Mouse (Mus musculus): ENCODE measurements around the gene Rfx3. TPM values are rescaled to one million over a fixed set of nuclear protein-coding genes. Genes with fewer than 3 reads are reported as not detected.

The Rfx3 gene
- polyA plus RNA-seq, 1 experiment from 2014 or later = 16.4 TPM

GRCm38 (mm10) chr19:27828316-27828715, 182.7 kb downstream of the Rfx3 start:
- ATAC-seq (ENCODE audit: low FRiP score, low TSS enrichment) = no peak
- 79% methylated on average over 1 of the region's 1 CpGs for whole genome bisulfite sequencing
- H3K4me2 ChIP-seq (replicated peaks; ENCODE audit: low read depth, low read length) = no peak overlapping the region

GRCm38 (mm10) chr19:27817661-27818060, 193.3 kb downstream of the Rfx3 start:
- no peak overlapping the region for H3K4me2 ChIP-seq (replicated peaks; ENCODE audit: low read depth, low read length)
- peaks cover 6% of the 10 kb centered on the region; the same call in 1 of the 2 replicates for H3K36me3 ChIP-seq (ENCODE audit: control insufficient read depth, insufficient read depth, low read length)
- no peak overlapping the region for H3K4me3 ChIP-seq (ENCODE audit: low read length)
- H3K9ac ChIP-seq (ENCODE audit: low read depth, low read length) = no peak overlapping the region
- ATAC-seq (ENCODE audit: low FRiP score, low TSS enrichment) = no peak
- H3K27me3 ChIP-seq (ENCODE audit: control insufficient read depth, insufficient read depth, low read length) = no peaks in the 10 kb centered on the region
- no peaks in the 10 kb centered on the region for H3K9me3 ChIP-seq (ENCODE audit: control insufficient read depth, low read length)
- no peaks in the 10 kb centered on the region for H3K4me1 ChIP-seq (ENCODE audit: control insufficient read depth, insufficient read depth, low read length)
- H3K27ac ChIP-seq (ENCODE audit: low read depth, low read length) = no peak overlapping the region

More at GRCm38 (mm10) chr19:27828316-27828715, 182.7 kb downstream of the Rfx3 start:
- no peak overlapping the region for H3K9ac ChIP-seq (ENCODE audit: low read depth, low read length)
- H3K9me3 ChIP-seq (ENCODE audit: control insufficient read depth, low read length) = no peaks in the 10 kb centered on the region
- H3K4me3 ChIP-seq (ENCODE audit: low read length) = no peak overlapping the region
- no peak overlapping the region for H3K27ac ChIP-seq (ENCODE audit: low read depth, low read length)
- H3K36me3 ChIP-seq (ENCODE audit: control insufficient read depth, insufficient read depth, low read length) = peaks cover 3% of the 10 kb centered on the region; the same call in 1 of the 2 replicates
- no peaks in the 10 kb centered on the region for H3K27me3 ChIP-seq (ENCODE audit: control insufficient read depth, insufficient read depth, low read length)
- no peaks in the 10 kb centered on the region for H3K4me1 ChIP-seq (ENCODE audit: control insufficient read depth, insufficient read depth, low read length)

- no peaks in the 10 kb centered on the region for H3K4me1 ChIP-seq (ENCODE audit: control insufficient read depth, insufficient read depth, low read length)
- H3K36me3 ChIP-seq (ENCODE audit: control insufficient read depth, insufficient read depth, low read length) = peaks cover 3% of the 10 kb centered on the region; the same call in 1 of the 2 replicates
- H3K9me3 ChIP-seq (ENCODE audit: control insufficient read depth, low read length) = no peaks in the 10 kb centered on the region
- H3K27me3 ChIP-seq (ENCODE audit: control insufficient read depth, insufficient read depth, low read length) = no peaks in the 10 kb centered on the region
- H3K4me3 ChIP-seq (ENCODE audit: low read length) = no peak overlapping the region
- H3K9ac ChIP-seq (ENCODE audit: low read depth, low read length) = no peak overlapping the region
- ATAC-seq (ENCODE audit: low FRiP score, low TSS enrichment) = no peak
- no peak overlapping the region for H3K4me2 ChIP-seq (replicated peaks; ENCODE audit: low read depth, low read length)
- WGBS = 71% methylated on average over 4 of the region's 4 CpGs
- no peak overlapping the region for H3K27ac ChIP-seq (ENCODE audit: low read depth, low read length)
Measured at GRCm38 (mm10) chr19:27780030-27780429, 230.9 kb downstream of the Rfx3 start.

- no peak overlapping the region for H3K27ac ChIP-seq (ENCODE audit: low read depth, low read length)
Measured at GRCm38 (mm10) chr19:27770716-27771265, 240.2 kb downstream of the Rfx3 start.

GRCm38 (mm10) chr19:27768444-27768843, 242.5 kb downstream of the Rfx3 start:
- no peaks in the 10 kb centered on the region for H3K27me3 ChIP-seq (ENCODE audit: control insufficient read depth, insufficient read depth, low read length)
- H3K36me3 ChIP-seq (ENCODE audit: control insufficient read depth, insufficient read depth, low read length) = peaks cover 5% of the 10 kb centered on the region; the same call in 1 of the 2 replicates
- H3K4me3 ChIP-seq (ENCODE audit: low read length) = no peak overlapping the region
- no peaks in the 10 kb centered on the region for H3K4me1 ChIP-seq (ENCODE audit: control insufficient read depth, insufficient read depth, low read length)
- H3K9ac ChIP-seq (ENCODE audit: low read depth, low read length) = no peak overlapping the region
- WGBS = 92% methylated on average over 17 of the region's 17 CpGs
- no peaks in the 10 kb centered on the region for H3K9me3 ChIP-seq (ENCODE audit: control insufficient read depth, low read length)
- H3K4me2 ChIP-seq (replicated peaks; ENCODE audit: low read depth, low read length) = no peak overlapping the region
- no peak for ATAC-seq (ENCODE audit: low FRiP score, low TSS enrichment)
- no peak overlapping the region for H3K27ac ChIP-seq (ENCODE audit: low read depth, low read length)

More at GRCm38 (mm10) chr19:27770716-27771265, 240.2 kb downstream of the Rfx3 start:
- H3K9ac ChIP-seq (ENCODE audit: low read depth, low read length) = no peak overlapping the region
- peaks cover 5% of the 10 kb centered on the region; the same call in 1 of the 2 replicates for H3K36me3 ChIP-seq (ENCODE audit: control insufficient read depth, insufficient read depth, low read length)
- H3K27me3 ChIP-seq (ENCODE audit: control insufficient read depth, insufficient read depth, low read length) = no peaks in the 10 kb centered on the region
- H3K4me1 ChIP-seq (ENCODE audit: control insufficient read depth, insufficient read depth, low read length) = no peaks in the 10 kb centered on the region
- no peak overlapping the region for H3K4me3 ChIP-seq (ENCODE audit: low read length)
- H3K9me3 ChIP-seq (ENCODE audit: control insufficient read depth, low read length) = no peaks in the 10 kb centered on the region
- ATAC-seq (ENCODE audit: low FRiP score, low TSS enrichment) = no peak
- 87% methylated on average over 8 of the region's 8 CpGs for WGBS
- no peak overlapping the region for H3K4me2 ChIP-seq (replicated peaks; ENCODE audit: low read depth, low read length)

GRCm38 (mm10) chr19:27760309-27760708, 250.7 kb downstream of the Rfx3 start:
- no peak for ATAC-seq (ENCODE audit: low FRiP score, low TSS enrichment)
- 93% methylated on average over 9 of the region's 9 CpGs for WGBS
- Histone ChIP-seq H3K4me2 (replicated peaks; ENCODE audit: low read depth, low read length) (no peak overlapping the region), H3K36me3 (ENCODE audit: control insufficient read depth, insufficient read depth, low read length) (no peaks in the 10 kb centered on the region; the same call in 1 of the 2 replicates), H3K27ac (ENCODE audit: low read depth, low read length) (no peak overlapping the region), H3K4me1 (ENCODE audit: control insufficient read depth, insufficient read depth, low read length) (no peaks in the 10 kb centered on the region), H3K4me3 (ENCODE audit: low read length) (no peak overlapping the region), H3K27me3 (ENCODE audit: control insufficient read depth, insufficient read depth, low read length) (no peaks in the 10 kb centered on the region), H3K9me3 (ENCODE audit: control insufficient read depth, low read length) (no peaks in the 10 kb centered on the region), H3K9ac (ENCODE audit: low read depth, low read length) (no peak overlapping the region)

- no peak overlapping the region for H3K27ac ChIP-seq (ENCODE audit: low read depth, low read length)
- no peak overlapping the region for H3K4me2 ChIP-seq (replicated peaks; ENCODE audit: low read depth, low read length)
- H3K36me3 ChIP-seq (ENCODE audit: control insufficient read depth, insufficient read depth, low read length) = no peaks in the 10 kb centered on the region
- H3K27me3 ChIP-seq (ENCODE audit: control insufficient read depth, insufficient read depth, low read length) = no peaks in the 10 kb centered on the region
- H3K9me3 ChIP-seq (ENCODE audit: control insufficient read depth, low read length) = no peaks in the 10 kb centered on the region
- 86% methylated on average over 8 of the region's 8 CpGs for WGBS
- ATAC-seq (ENCODE audit: low FRiP score, low TSS enrichment) = no peak
- no peaks in the 10 kb centered on the region for H3K4me1 ChIP-seq (ENCODE audit: control insufficient read depth, insufficient read depth, low read length)
- no peak overlapping the region for H3K9ac ChIP-seq (ENCODE audit: low read depth, low read length)
- H3K4me3 ChIP-seq (ENCODE audit: low read length) = no peak overlapping the region
Measured at GRCm38 (mm10) chr19:27759347-27759746, 251.6 kb downstream of the Rfx3 start.

GRCm38 (mm10) chr19:27747301-27747700, 263.7 kb downstream of the Rfx3 start:
- no peaks in the 10 kb centered on the region for H3K27me3 ChIP-seq (ENCODE audit: control insufficient read depth, insufficient read depth, low read length)
- H3K9me3 ChIP-seq (ENCODE audit: control insufficient read depth, low read length) = no peaks in the 10 kb centered on the region; the same call in 1 of the 2 replicates
- H3K9ac ChIP-seq (ENCODE audit: low read depth, low read length) = no peak overlapping the region
- H3K36me3 ChIP-seq (ENCODE audit: control insufficient read depth, insufficient read depth, low read length) = no peaks in the 10 kb centered on the region
- no peak overlapping the region for H3K27ac ChIP-seq (ENCODE audit: low read depth, low read length)
- H3K4me2 ChIP-seq (replicated peaks; ENCODE audit: low read depth, low read length) = no peak overlapping the region
- H3K4me3 ChIP-seq (ENCODE audit: low read length) = no peak overlapping the region
- H3K4me1 ChIP-seq (ENCODE audit: control insufficient read depth, insufficient read depth, low read length) = no peaks in the 10 kb centered on the region
- 80% methylated on average over 1 of the region's 1 CpGs for WGBS
- ATAC-seq (ENCODE audit: low FRiP score, low TSS enrichment) = no peak

GRCm38 (mm10) chr19:27738908-27739307, 272.1 kb downstream of the Rfx3 start:
- WGBS = 42% methylated on average over 8 of the region's 8 CpGs
- Histone ChIP-seq H3K27ac (ENCODE audit: low read depth, low read length) (no peak overlapping the region), H3K9me3 (ENCODE audit: control insufficient read depth, low read length) (no peaks in the 10 kb centered on the region), H3K27me3 (ENCODE audit: control insufficient read depth, insufficient read depth, low read length) (no peaks in the 10 kb centered on the region), H3K4me1 (ENCODE audit: control insufficient read depth, insufficient read depth, low read length) (no peaks in the 10 kb centered on the region), H3K4me3 (ENCODE audit: low read length) (no peak overlapping the region), H3K9ac (ENCODE audit: low read depth, low read length) (no peak overlapping the region), H3K4me2 (replicated peaks; ENCODE audit: low read depth, low read length) (no peak overlapping the region), H3K36me3 (ENCODE audit: control insufficient read depth, insufficient read depth, low read length) (no peaks in the 10 kb centered on the region)
- no peak for ATAC-seq (ENCODE audit: low FRiP score, low TSS enrichment)
